19 mouse cellular contexts compared by ENCODE assay signal in the genomic region with DNA sequence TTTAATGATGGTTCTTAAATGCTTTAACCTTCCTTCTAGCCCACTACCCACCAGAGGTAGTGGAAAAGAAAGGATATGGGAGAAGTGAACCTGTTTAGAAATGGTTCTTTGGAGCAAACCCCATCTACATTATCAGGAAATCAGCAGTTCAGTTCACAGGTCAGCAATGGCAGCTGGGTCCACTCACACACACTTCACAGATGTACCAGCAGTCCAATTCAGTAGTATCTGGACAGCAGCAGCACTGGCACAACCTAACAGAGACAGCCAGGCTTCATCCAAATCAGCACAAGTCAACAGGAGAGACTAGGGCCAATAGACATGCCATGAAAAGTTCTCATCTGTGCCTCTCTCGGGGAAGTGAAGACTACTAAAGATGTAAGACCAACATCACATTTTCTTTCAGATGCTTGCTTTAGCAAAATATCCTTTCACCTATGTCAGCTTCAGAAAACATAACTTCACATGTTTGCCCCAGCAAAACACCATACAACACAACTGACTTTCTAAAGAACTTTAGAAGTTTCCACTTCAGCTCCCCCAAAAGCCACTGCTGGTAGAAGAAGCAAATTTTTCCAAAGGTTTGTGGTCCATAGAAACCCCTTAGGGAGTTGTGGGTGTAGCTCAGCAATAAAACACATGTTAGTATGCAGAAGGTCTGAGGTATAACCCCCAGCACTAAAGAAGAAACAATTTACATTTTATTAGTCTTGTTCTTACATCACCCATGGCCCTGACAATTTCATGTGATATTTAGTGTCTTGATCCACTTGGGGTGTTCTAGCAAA.
DNase-seq lines count a peak whose midpoint lies in the region; ATAC-seq and TF ChIP-seq lines count a peak whose summit lies in the region.
"Had no signal": no experiment of that assay in that cellular context is flagged by ENCODE, and none has a peak within 500 bp of the region (broad histone marks: within the 10 kb centered on the region; RNA-seq: fewer than 3 reads in every experiment).

No protein-coding gene starts in this region.

- ATAC-seq in forebrain, embryonic 11.5 days (replicated peaks; ENCODE audit: low FRiP score) = no peak
- ATAC-seq: forebrain, embryonic 15.5 days; hindbrain, embryonic 16.5 days; Patski had no signal

- TF ChIP-seq POLR2A in lung, adult 2 months (IDR thresholded peaks at IDR 0.05; ENCODE audit: borderline replicate concordance, extremely low read depth, low read depth, low read length) = no peak

- H3K4me1 ChIP-seq in forebrain, embryonic 10.5 days = peaks cover 7% of the 10 kb centered on the region
- H3K4me1 ChIP-seq in forebrain, embryonic 11.5 days (replicated peaks; ENCODE audit: control insufficient read depth, insufficient read depth, low read length) = no peaks in the 10 kb centered on the region
- H3K4me1 ChIP-seq in lung, adult 2 months (ENCODE audit: control insufficient read depth, insufficient read depth, low read length) = no peaks in the 10 kb centered on the region
- H3K4me1 ChIP-seq: forebrain, embryonic 15.5 days had no signal

- 98% methylated on average over 1 of the region's 1 CpGs for WGBS in forebrain, embryonic 10.5 days
- WGBS in forebrain, embryonic 11.5 days = 89% methylated on average over 1 of the region's 1 CpGs
- 69% methylated on average over 1 of the region's 1 CpGs for WGBS in lung, adult 2 months

- H3K9me3 ChIP-seq in forebrain, embryonic 10.5 days = no peaks in the 10 kb centered on the region
- no peaks in the 10 kb centered on the region for H3K9me3 ChIP-seq in forebrain, embryonic 11.5 days (ENCODE audit: control insufficient read depth, low read length)
- H3K9me3 ChIP-seq: forebrain, embryonic 12.5 days; forebrain, embryonic 15.5 days; G1E; hindbrain, embryonic 13.5 days had no signal

- no peak overlapping the region for H3K9ac ChIP-seq in forebrain, embryonic 11.5 days (ENCODE audit: low read length)
- H3K9ac ChIP-seq: forebrain, embryonic 12.5 days; forebrain, embryonic 15.5 days; hindbrain, embryonic 13.5 days had no signal

- H3K4me2 ChIP-seq in forebrain, embryonic 11.5 days (ENCODE audit: low read depth, low read length, severe bottlenecking) = no peak overlapping the region
- H3K4me2 ChIP-seq: forebrain, embryonic 12.5 days; forebrain, embryonic 15.5 days; heart, embryonic 11.5 days; hindbrain, embryonic 13.5 days had no signal

- no peaks in the 10 kb centered on the region for H3K36me3 ChIP-seq in forebrain, embryonic 10.5 days (replicated peaks)
- H3K36me3 ChIP-seq in forebrain, embryonic 11.5 days (ENCODE audit: control insufficient read depth, insufficient read depth, low read length) = no peaks in the 10 kb centered on the region
- H3K36me3 ChIP-seq: forebrain, embryonic 12.5 days; forebrain, embryonic 15.5 days; G1E; hindbrain, embryonic 13.5 days had no signal

- no peak for TF ChIP-seq CTCF in lung, adult 2 months (IDR thresholded peaks at IDR 0.05; ENCODE audit: insufficient read depth, low read length)

- peak; percentile 4 for DNase-seq in forebrain, embryonic 10.5 days (ENCODE audit: extremely low spot score, low spot score)
- no peak for DNase-seq in forebrain, embryonic 11.5 days (ENCODE audit: low spot score)
- peak; percentile 12 to 21 for DNase-seq in lung, adult 18-20 months
- no peak for DNase-seq in lung, adult 2 months
- peak; percentile 17 for DNase-seq in lung, postnatal 25 days (ENCODE audit: low spot score)
- no peak for DNase-seq in ovary, postnatal 10 days (ENCODE audit: low spot score)
- DNase-seq: adrenal gland, postnatal 10 days; adrenal gland, postnatal 36 days; cerebellum, adult 18-20 months; cerebellum, adult 9-10 months; cerebellum, postnatal 14 days; gastrocnemius, postnatal 25 days had no signal

- H3K27me3 ChIP-seq in forebrain, embryonic 10.5 days (ENCODE audit: poor library complexity, severe bottlenecking) = no peaks in the 10 kb centered on the region
- H3K27me3 ChIP-seq in forebrain, embryonic 11.5 days (ENCODE audit: control insufficient read depth, insufficient read depth, low read length) = no peaks in the 10 kb centered on the region
- H3K27me3 ChIP-seq: forebrain, embryonic 12.5 days; forebrain, embryonic 15.5 days; hindbrain, embryonic 13.5 days had no signal

- no peak overlapping the region for H3K4me3 ChIP-seq in forebrain, embryonic 10.5 days
- H3K4me3 ChIP-seq in forebrain, embryonic 11.5 days (ENCODE audit: low read depth, low read length) = no peak overlapping the region
- H3K4me3 ChIP-seq in lung, adult 2 months (replicated peaks; ENCODE audit: extremely low read depth, low read depth, low read length) = no peak overlapping the region
- H3K4me3 ChIP-seq: forebrain, embryonic 12.5 days; forebrain, embryonic 15.5 days; hindbrain, embryonic 13.5 days had no signal

- H3K27ac ChIP-seq in forebrain, embryonic 10.5 days = no peak overlapping the region
- H3K27ac ChIP-seq in forebrain, embryonic 11.5 days (ENCODE audit: low read depth, low read length) = no peak overlapping the region
- H3K27ac ChIP-seq: forebrain, embryonic 12.5 days; forebrain, embryonic 15.5 days; hindbrain, embryonic 13.5 days had no signal

Comparison
In these comparisons a context has a peak if more than half of its experiments do, and no peak if none do; other contexts are left out.
1. DNase-seq: peak in forebrain, embryonic 10.5 days (single experiment), lung, adult 18-20 months (2 of 2) and lung, postnatal 25 days (single experiment); none in forebrain, embryonic 11.5 days (single experiment), lung, adult 2 months (single experiment) and ovary, postnatal 10 days (single experiment).